Mouse (Mus musculus) liver, adult (tissue): ENCODE data around the gene March1.

ENCODE experiments used
- GATA4 ChIP-seq: IDR thresholded peaks from 2 replicates; pipeline ENCODE4 v1.6.1; 2014; ENCODE audit warnings: mild to moderate bottlenecking, low read length; ENCODE audit not compliant: insufficient replicate concordance

March1 gene

GRCm38 (mm10) chr8:65617871-65618751 is at the start of gene March1:
March1 (plus strand) TSS chr8:65617900.
- TF ChIP-seq GATA4, result no peak

DNA sequence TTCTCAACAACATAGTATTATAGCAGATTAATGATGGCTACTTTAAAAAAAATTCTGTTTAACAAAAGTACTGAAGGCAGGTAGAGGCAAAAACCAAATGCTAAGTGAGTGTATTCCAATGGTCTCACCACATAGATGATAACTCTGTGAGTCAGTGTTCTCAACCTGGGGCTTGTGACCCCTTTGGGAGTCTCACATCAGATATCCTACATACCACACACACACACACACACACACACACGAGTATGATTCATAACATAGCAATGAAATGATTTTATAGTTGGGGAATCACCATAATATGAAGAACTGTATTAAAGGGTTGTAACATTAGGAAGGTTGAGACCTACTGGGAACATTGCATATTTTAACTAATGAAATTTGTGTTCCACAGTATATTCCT is 30.8 kb upstream of the March1 start:
- no peak for TF ChIP-seq GATA4

DNA sequence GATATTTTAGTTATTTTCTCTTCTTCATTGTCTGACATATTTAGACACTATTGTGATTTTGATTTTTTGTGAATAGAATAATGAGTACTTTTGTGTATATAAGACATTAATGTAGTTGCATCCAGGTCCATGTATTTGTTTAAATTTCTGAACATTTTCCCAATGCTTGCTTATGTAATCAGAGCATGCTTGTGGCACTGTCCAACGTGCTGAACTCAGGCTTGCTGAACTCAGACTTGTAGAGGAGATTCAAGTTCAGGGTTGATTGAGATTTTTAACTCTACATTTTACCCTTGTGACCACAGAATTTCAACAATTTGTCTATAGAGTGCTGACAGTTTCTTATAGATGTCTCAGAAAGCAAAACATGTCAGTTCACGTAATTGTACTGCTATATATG is 14.5 kb upstream of the March1 start:
- TF ChIP-seq GATA4, result no peak

GRCm38 (mm10) chr8:65609509-65609908 is 8.2 kb upstream of the March1 start:
- no peak for TF ChIP-seq GATA4

- TF ChIP-seq GATA4, result no peak
Observed at GRCm38 (mm10) chr8:65618966-65619365, 1.3 kb downstream of the March1 start.

DNA sequence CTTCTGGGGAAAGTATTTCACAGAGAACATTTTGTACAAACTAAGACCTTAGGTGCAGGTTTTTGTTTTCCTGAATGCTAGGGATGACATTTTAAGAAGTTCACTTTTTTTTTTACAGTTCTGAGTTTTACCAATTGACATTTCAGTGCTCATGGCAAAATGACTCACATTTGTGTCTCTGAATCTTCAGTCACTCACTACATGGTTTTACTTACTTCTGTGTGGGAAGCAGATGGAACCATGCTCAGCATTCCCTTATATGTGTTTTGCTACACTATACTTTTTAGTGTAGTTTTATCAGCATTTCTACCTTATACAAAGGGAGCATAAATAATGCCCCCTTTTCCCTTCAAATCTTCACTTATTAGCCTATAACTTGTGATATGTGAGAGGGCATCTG is 27.2 kb downstream of the March1 start:
- no peak for TF ChIP-seq GATA4

GRCm38 (mm10) chr8:65645502-65645901 is 27.8 kb downstream of the March1 start:
- no peak for TF ChIP-seq GATA4

- TF ChIP-seq GATA4, result no peak
Observed at GRCm38 (mm10) chr8:65645945-65646344, 28.2 kb downstream of the March1 start.

GRCm38 (mm10) chr8:65655924-65656323 is 38.2 kb downstream of the March1 start:
- no peak for TF ChIP-seq GATA4

DNA sequence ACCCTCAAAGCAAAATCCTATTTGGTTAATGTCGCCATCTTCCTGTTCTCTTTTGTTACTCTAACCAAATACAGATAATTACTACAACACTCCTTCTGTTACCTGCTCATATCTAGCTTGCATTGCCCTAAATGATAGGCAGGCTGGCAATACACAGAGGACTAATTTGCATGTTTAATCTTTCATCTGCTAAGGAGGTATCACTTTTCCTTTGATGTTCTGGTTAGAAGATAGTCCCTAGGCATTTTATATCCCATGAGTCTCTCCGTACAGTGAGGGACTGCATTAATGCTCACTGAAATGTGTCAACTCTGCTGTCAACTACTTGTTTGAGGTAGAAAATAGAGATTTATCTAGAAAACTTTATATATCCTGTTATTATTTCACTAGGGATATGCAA is 44.2 kb downstream of the March1 start:
- no peak for TF ChIP-seq GATA4

DNA sequence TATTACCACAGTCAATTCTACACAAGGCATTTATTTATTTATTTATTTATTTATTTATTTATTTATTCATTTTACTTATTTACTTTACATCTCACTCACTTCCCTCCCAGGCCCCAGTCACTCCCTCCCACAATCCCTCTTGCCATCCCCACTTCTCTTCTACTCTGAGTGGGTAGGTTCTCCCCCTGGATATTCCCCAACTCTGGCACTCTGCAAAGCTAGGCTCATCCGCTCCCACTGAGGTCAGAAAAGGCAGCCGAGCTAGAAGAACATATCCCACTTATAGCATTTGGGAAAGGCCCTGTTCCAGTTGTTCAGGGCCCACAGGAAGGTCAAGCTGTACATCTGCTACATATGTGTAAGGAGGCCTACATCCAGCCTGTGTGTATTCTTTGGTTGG is 48.1 kb downstream of the March1 start:
- no peak for TF ChIP-seq GATA4

DNA sequence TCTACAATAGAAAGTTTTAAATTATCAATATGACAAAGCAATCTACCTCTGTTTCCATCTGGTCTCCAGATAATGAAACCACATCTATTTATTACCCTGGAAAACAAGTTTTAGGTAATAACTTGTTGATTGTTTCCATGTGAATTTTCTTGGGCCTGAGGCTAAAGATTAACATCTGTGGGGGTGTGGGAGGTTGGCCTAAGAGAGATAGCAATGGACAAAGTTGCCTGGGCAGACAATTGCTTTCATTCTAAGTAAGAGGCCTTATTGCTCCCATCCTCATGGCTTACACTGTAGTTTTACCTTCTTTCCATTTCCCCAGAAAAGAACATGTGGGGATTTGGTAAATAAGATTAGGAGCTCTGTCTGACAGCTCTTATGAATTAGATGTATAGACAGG is 125.4 kb downstream of the March1 start:
- TF ChIP-seq GATA4, result no peak

GRCm38 (mm10) chr8:65775815-65776214 is 158.1 kb downstream of the March1 start:
- no peak for TF ChIP-seq GATA4

DNA sequence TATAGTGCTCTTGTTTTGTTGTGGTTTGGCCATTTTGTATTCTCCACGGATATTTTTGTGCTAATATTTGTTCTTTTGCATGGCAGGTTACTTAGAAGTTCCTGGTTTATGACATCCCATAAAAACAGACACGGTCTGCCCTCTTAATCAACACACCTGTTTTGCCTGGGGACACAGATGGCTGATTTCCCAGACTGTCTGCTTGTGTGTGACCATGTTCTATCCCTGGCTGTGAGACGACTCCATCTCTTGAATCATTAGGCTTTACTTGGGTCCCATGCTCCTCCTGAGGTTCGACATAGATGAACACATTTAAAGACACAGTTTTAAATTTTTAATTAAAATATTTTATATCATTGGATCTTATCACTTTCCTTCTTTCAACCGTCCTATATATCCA is 163.5 kb downstream of the March1 start:
- TF ChIP-seq GATA4, result no peak

DNA sequence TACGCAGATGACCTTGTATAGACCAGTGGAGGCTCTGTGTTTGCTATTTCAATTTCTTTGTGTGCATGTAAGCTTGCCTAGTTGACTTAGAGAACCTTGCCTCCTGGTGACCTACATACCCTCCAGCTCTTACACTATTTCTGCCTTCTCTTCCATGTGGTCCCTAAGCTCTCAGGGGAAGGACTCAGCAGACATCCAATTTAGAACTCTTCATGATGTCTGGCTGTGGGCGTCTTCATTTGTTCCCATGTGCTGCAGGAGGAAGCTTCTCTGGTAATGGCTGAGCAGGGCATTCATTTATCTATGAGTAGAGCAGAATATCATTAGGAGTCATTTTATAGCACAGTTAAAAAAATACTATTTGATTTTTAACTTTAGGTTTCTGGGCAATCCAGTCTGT is 195.3 kb downstream of the March1 start:
- TF ChIP-seq GATA4, result no peak

GRCm38 (mm10) chr8:65922294-65923019 is 304.8 kb downstream of the March1 start:
- TF ChIP-seq GATA4, result no peak

DNA sequence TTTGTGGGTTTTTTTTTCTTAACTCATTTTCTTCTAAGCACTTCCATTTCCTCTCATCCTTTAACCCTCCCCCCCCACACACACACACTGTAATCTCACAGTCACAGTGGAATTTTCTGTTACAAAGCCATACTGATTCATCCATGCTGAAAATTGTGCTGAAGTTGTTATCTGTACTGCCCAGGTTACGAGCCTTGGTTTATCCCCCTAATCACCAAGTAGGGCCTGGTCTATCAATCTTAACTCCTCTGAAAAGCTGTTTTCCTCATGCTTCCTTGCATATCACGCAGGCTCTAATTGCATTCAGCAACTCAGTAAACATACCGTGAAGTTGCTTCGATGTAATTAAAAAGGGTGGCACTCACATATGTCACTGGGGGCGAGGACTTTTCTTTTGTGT is 339.2 kb downstream of the March1 start:
- no peak for TF ChIP-seq GATA4

DNA sequence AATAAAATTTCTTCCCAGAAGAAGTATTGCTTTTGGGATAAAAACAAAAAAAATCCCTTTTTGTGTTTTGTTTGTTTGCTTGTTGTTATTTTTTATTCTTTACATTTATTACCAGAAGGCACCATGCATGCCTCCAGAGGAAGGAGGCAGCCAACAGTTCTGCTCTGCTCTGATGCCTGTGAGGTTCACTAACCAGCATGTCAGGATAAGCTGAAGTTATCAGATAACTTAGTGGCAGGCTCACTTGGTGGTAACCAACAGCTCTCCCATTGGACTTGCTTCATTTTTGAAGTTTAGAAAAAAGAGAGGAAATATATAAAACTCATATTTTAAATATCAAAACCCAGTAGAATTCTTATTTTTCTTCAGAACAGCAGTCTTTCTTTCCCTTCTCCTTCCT is 339.8 kb downstream of the March1 start:
- no peak for TF ChIP-seq GATA4
